Mouse (Mus musculus): ENCODE data around the gene Psmc3.

- TF ChIP-seq POLR2A (IDR thresholded peaks at IDR 0.05; ENCODE audit: low read depth, low read length) (no peak), NELFE (IDR thresholded peaks at IDR 0.05; ENCODE audit: low read depth, low read length) (no peak), PAX5 (IDR thresholded peaks at IDR 0.05; ENCODE audit: low read length) (no peak), ZC3H11A (IDR thresholded peaks at IDR 0.05; ENCODE audit: low read depth, low read length) (no peak), TBP (conservative IDR thresholded peaks at IDR 0.05; ENCODE audit: low read depth, low read length) (no peak), ELF1 (IDR thresholded peaks at IDR 0.05; ENCODE audit: low read depth, low read length) (no peak), MAFK (IDR thresholded peaks at IDR 0.05; ENCODE audit: insufficient replicate concordance, low read length) (no peak), TCF12 (IDR thresholded peaks at IDR 0.05; ENCODE audit: low read depth, low read length) (no peak), CTCF (conservative IDR thresholded peaks at IDR 0.05 in 1 of 2, IDR thresholded peaks at IDR 0.05 in 1 of 2; ENCODE audit: low read depth in 2 of 2, low read length in 2 of 2) (no peak), EP300 (IDR thresholded peaks at IDR 0.05; ENCODE audit: low read length) (no peak), HCFC1 (IDR thresholded peaks at IDR 0.05; ENCODE audit: low read depth, low read length) (no peak), USF1 (IDR thresholded peaks at IDR 0.05; ENCODE audit: low read depth, low read length) (no peak)
Observed at GRCm38 (mm10) chr2:91109241-91109640, 55.4 kb downstream of the Psmc3 start.

Data from CH12.LX (cell line).